Mouse (Mus musculus) heart, adult 2 months (tissue): ENCODE results near the gene Slc35f3. TPM values are rescaled to one million over a fixed set of nuclear protein-coding genes. Genes with fewer than 3 reads are reported as not detected.
"Not testable (repeated sequence)": the region's sequence is repeated elsewhere in the genome, so short reads cannot be mapped to it uniquely, and the experiment has no call there.

Experiments used
- DNase-seq, 2 experiments: peaks; one replicate each; pipeline ENCODE4 v3.0.0; 2021
- H3K27ac ChIP-seq: fragments of 200-600 bp; 2 replicates; pipeline ENCODE4 v1.8.1; 2022
- H3K27me3 ChIP-seq: fragments of 200-500 bp; 2 replicates; pipeline ENCODE4 v1.6.1; 2012; ENCODE audit warnings: mild to moderate bottlenecking, low read length, inconsistent platforms, mixed read lengths; ENCODE audit not compliant: control insufficient read depth, insufficient read depth
- H3K36me3 ChIP-seq: fragments of 200-500 bp; 2 replicates; pipeline ENCODE4 v1.6.1; 2012; ENCODE audit warnings: low read length, inconsistent platforms; ENCODE audit not compliant: control insufficient read depth, insufficient read depth
- H3K4me1 ChIP-seq: fragments of 200-500 bp; 2 replicates; pipeline ENCODE4 v1.6.1; 2011; ENCODE audit warnings: low read length; ENCODE audit not compliant: control insufficient read depth, insufficient read depth
- H3K4me3 ChIP-seq: fragments of 200-600 bp; 2 replicates; pipeline ENCODE4 v1.8.1; 2022
- H3K79me2 ChIP-seq: fragments of 200-500 bp; replicated peaks from 2 replicates; pipeline ENCODE4 v1.6.1; 2012; ENCODE audit warnings: mild to moderate bottlenecking, inconsistent platforms, low read length, moderate library complexity, mixed read lengths; ENCODE audit not compliant: control insufficient read depth, insufficient read depth
- H3K9ac ChIP-seq: fragments of 200-500 bp; 2 replicates; pipeline ENCODE4 v1.6.1; 2012; ENCODE audit warnings: low read depth, mild to moderate bottlenecking, control low read depth, inconsistent platforms, low read length, mixed read lengths
- CTCF ChIP-seq: fragments of 200-600 bp; IDR thresholded peaks from 2 replicates; pipeline ENCODE4 v1.8.1; 2022; ENCODE audit warnings: antibody characterized with exemption, mild to moderate bottlenecking, moderate library complexity
- EP300 ChIP-seq: fragments of 200-500 bp; IDR thresholded peaks from 2 replicates; pipeline ENCODE4 v1.6.1; 2011; ENCODE audit warnings: low read depth, low read length, control low read depth; ENCODE audit not compliant: insufficient read depth
- POLR2A ChIP-seq: fragments of 200-500 bp; IDR thresholded peaks from 2 replicates; pipeline ENCODE4 v1.6.1; 2011; ENCODE audit warnings: mild to moderate bottlenecking, low read depth, low read length, control low read depth; ENCODE audit not compliant: insufficient read depth
- WGBS: fragments of 180-500 bp; shearing (Covaris S2); methylation state at CpG from one replicate; pipeline ENCODE4 v1.1.7; 2018; 5-methylcytosine and 5-hydroxymethylcytosine counted together
- intact Hi-C: fragments of 180-260 bp; cut with DNase I; formaldehyde crosslinking; loops from one replicate; pipeline ENCODE4 v1.15.1; 2025
- polyA plus RNA-seq: library from polyadenylated mRNA; depleted of rRNA; stranded (reverse); fragments of >200 nt; gene quantifications from 2 replicates; pipeline ENCODE4 v1.2.3, GENCODE M21; 2012
- total RNA-seq, 2 experiments: library from RNA; stranded (reverse); gene quantifications; 2 replicates each; pipeline ENCODE4 v1.2.3; 2021

Gene Slc35f3
- total and polyA plus RNA-seq, 3 experiments = not detected

- intact Hi-C loops = no loop called here
- H3K9ac ChIP-seq = no peak overlapping the region
- no peaks in the 10 kb centered on the region for H3K4me1 ChIP-seq
- H3K27ac ChIP-seq = no peak overlapping the region
- TF ChIP-seq POLR2A (no peak), CTCF (no peak), EP300 (no peak)
- no peak for DNase-seq
- WGBS = 66% methylated on average over 5 of the region's 5 CpGs
- no peaks in the 10 kb centered on the region for H3K27me3 ChIP-seq
- H3K36me3 ChIP-seq = no peaks in the 10 kb centered on the region
- no peak overlapping the region for H3K4me3 ChIP-seq
- no peaks in the 10 kb centered on the region for H3K79me2 ChIP-seq
Observed at GRCm38 (mm10) chr8:126395917-126396316, 97.6 kb downstream of the Slc35f3 start.

- H3K27me3 ChIP-seq = peaks cover 2% of the 10 kb centered on the region; the same call in 1 of the 2 replicates
- H3K27ac ChIP-seq = no peak overlapping the region
- intact Hi-C loops = no loop called here
- H3K4me1 ChIP-seq = no peaks in the 10 kb centered on the region
- TF ChIP-seq POLR2A (no peak), CTCF (peak; percentile 69)
- 60% methylated on average over 3 of the region's 3 CpGs for WGBS
- DNase-seq = no peak
- H3K36me3 ChIP-seq = no peaks in the 10 kb centered on the region
- no peaks in the 10 kb centered on the region for H3K79me2 ChIP-seq
- no peak overlapping the region for H3K9ac ChIP-seq
- no peak overlapping the region for H3K4me3 ChIP-seq
Observed at GRCm38 (mm10) chr8:126398349-126398748, 100.0 kb downstream of the Slc35f3 start.

GRCm38 (mm10) chr8:126404550-126404949 is 106.2 kb downstream of the Slc35f3 start:
- DNase-seq, H3K27me3 ChIP-seq, H3K27ac ChIP-seq, H3K4me1 ChIP-seq, intact Hi-C loops, H3K79me2 ChIP-seq, H3K4me3 ChIP-seq, H3K9ac ChIP-seq, H3K36me3 ChIP-seq: not testable (repeated sequence)

- intact Hi-C loops = no loop called here
- no peak for DNase-seq
- Histone ChIP-seq H3K27ac (no peak overlapping the region), H3K4me1 (no peaks in the 10 kb centered on the region), H3K79me2 (no peaks in the 10 kb centered on the region), H3K4me3 (no peak overlapping the region), H3K36me3 (no peaks in the 10 kb centered on the region), H3K27me3 (peaks cover 2% of the 10 kb centered on the region; the same call in 1 of the 2 replicates), H3K9ac (no peak overlapping the region)
- TF ChIP-seq CTCF (no peak), EP300 (no peak), POLR2A (no peak)
- 64% methylated on average over 4 of the region's 4 CpGs for WGBS
Observed at GRCm38 (mm10) chr8:126405030-126405429, 106.7 kb downstream of the Slc35f3 start.

- intact Hi-C loops = loop anchor here (5.0 kb wide), 1 partner anchor 516 kb away; no protein-coding TSS in a partner anchor
Observed at GRCm38 (mm10) chr8:126420834-126421233, 122.5 kb downstream of the Slc35f3 start.

GRCm38 (mm10) chr8:126422174-126422919 is 124.0 kb downstream of the Slc35f3 start, which contains the start of gene Coa6:
Coa6 (plus strand) TSS chr8:126422515.
- TF ChIP-seq POLR2A = peak; percentile 78
- no peak for TF ChIP-seq EP300
- no peak for TF ChIP-seq CTCF
- H3K27ac ChIP-seq = peak within 1 kb of the TSS; percentile 91
- peaks cover 2% of the 10 kb centered on the region for H3K4me1 ChIP-seq
- H3K9ac ChIP-seq = peak within 1 kb of the TSS; percentile 97
- WGBS = under 1% methylated on average over 61 of the region's 61 CpGs
- H3K36me3 ChIP-seq = no peaks in the 10 kb centered on the region
- no peaks in the 10 kb centered on the region for H3K79me2 ChIP-seq
- H3K27me3 ChIP-seq = no peaks in the 10 kb centered on the region
- intact Hi-C loops = loop anchor here (5.0 kb wide), 1 partner anchor 515 kb away; no protein-coding TSS in a partner anchor
- H3K4me3 ChIP-seq = peak within 1 kb of the TSS; percentile 85
- DNase-seq = peak; percentile 98 to 99

More at GRCm38 (mm10) chr8:126420834-126421233, 122.5 kb downstream of the Slc35f3 start:
- Histone ChIP-seq H3K4me1 (peaks cover 2% of the 10 kb centered on the region), H3K79me2 (no peaks in the 10 kb centered on the region), H3K36me3 (no peaks in the 10 kb centered on the region), H3K27ac (no peak overlapping the region), H3K27me3 (no peaks in the 10 kb centered on the region), H3K9ac (no peak overlapping the region), H3K4me3 (no peak overlapping the region)
- WGBS = 83% methylated on average over 3 of the region's 3 CpGs
- TF ChIP-seq POLR2A = no peak
- TF ChIP-seq EP300 = no peak
- no peak for TF ChIP-seq CTCF
- no peak for DNase-seq
